Mouse (Mus musculus) MEL (cell line): ENCODE results near the gene Zfp536. TPM values are rescaled to one million over a fixed set of nuclear protein-coding genes. Genes with fewer than 3 reads are reported as not detected.

Source experiments
- DNase-seq: peaks from one replicate; pipeline ENCODE4 v3.0.0; 2011; ENCODE audit warnings: low read depth, low spot score
- H3K27ac ChIP-seq: 2 replicates; pipeline ENCODE4 v1.5.1; 2012; ENCODE audit warnings: low read depth, mild to moderate bottlenecking, control low read depth, low read length, moderate library complexity; ENCODE audit not compliant: control insufficient read depth
- H3K27me3 ChIP-seq, 2 experiments: fragments of 150-350 bp in 1 of 2; sonication (generic) in 1 of 2; 2 replicates each; pipeline ENCODE4 v1.6.1; 2012; ENCODE audit warnings: low read length in 2 of 2, mild to moderate bottlenecking in 2 of 2, improper control_type of control experiment in 1 of 2, moderate library complexity in 1 of 2; ENCODE audit not compliant: insufficient read depth in 2 of 2, control insufficient read depth in 1 of 2
- H3K36me3 ChIP-seq, 2 experiments: 2 replicates each; pipeline ENCODE4 v1.6.1; 2012 to 2014; ENCODE audit warnings: low read length in 2 of 2, improper control_type of control experiment in 1 of 2, inconsistent platforms in 1 of 2, mild to moderate bottlenecking in 1 of 2; ENCODE audit not compliant: insufficient read depth in 2 of 2, control insufficient read depth in 1 of 2
- H3K4me1 ChIP-seq, 2 experiments: fragments of 150-350 bp in 1 of 2; sonication (generic) in 1 of 2; 2 replicates each; pipeline ENCODE4 v1.6.1; 2012; ENCODE audit warnings: low read length in 2 of 2, improper control_type of control experiment in 1 of 2, mild to moderate bottlenecking in 1 of 2; ENCODE audit not compliant: insufficient read depth in 2 of 2, control insufficient read depth in 1 of 2
- H3K4me3 ChIP-seq, 2 experiments: fragments of 150-350 bp in 1 of 2; sonication (generic) in 1 of 2; 2 replicates each; pipeline ENCODE4 v1.5.1; 2012; ENCODE audit warnings: low read depth in 2 of 2, low read length in 2 of 2, mild to moderate bottlenecking in 2 of 2, moderate library complexity in 2 of 2, control low read depth in 1 of 2, improper control_type of control experiment in 1 of 2; ENCODE audit not compliant: control insufficient read depth in 1 of 2, insufficient read depth in 1 of 2
- H3K79me2 ChIP-seq: 2 replicates; pipeline ENCODE4 v1.6.1; 2012; ENCODE audit warnings: mild to moderate bottlenecking, low read length, moderate library complexity; ENCODE audit not compliant: control insufficient read depth, poor library complexity, insufficient read depth
- H3K9ac ChIP-seq: 2 replicates; pipeline ENCODE4 v1.6.1; 2012; ENCODE audit warnings: low read depth, mild to moderate bottlenecking, control low read depth, low read length, moderate library complexity; ENCODE audit not compliant: control insufficient read depth, poor library complexity, severe bottlenecking
- H3K9me3 ChIP-seq: fragments of 150-350 bp; sonication (generic); replicated peaks from 2 replicates; pipeline ENCODE4 v1.6.1; 2012; ENCODE audit warnings: mild to moderate bottlenecking, low read length, improper control_type of control experiment, moderate library complexity; ENCODE audit not compliant: insufficient read depth
- BHLHE40 ChIP-seq: IDR thresholded peaks from 2 replicates; pipeline ENCODE4 v1.6.1; 2012; ENCODE audit warnings: low read depth, mild to moderate bottlenecking, inconsistent platforms, low read length, improper control_type of control experiment, borderline replicate concordance
- CHD1 ChIP-seq: IDR thresholded peaks from 2 replicates; pipeline ENCODE4 v1.6.1; 2012; ENCODE audit warnings: low read depth, mild to moderate bottlenecking, inconsistent platforms, low read length, improper control_type of control experiment
- ETS1 ChIP-seq: IDR thresholded peaks from 2 replicates; pipeline ENCODE4 v1.6.1; 2012; ENCODE audit warnings: low read depth, mild to moderate bottlenecking, inconsistent platforms, low read length, improper control_type of control experiment, moderate library complexity
- HCFC1 ChIP-seq: IDR thresholded peaks from 2 replicates; pipeline ENCODE4 v1.6.1; 2012; ENCODE audit warnings: low read depth, mild to moderate bottlenecking, inconsistent platforms, low read length, improper control_type of control experiment, moderate library complexity
- MAX ChIP-seq: IDR thresholded peaks from 2 replicates; pipeline ENCODE4 v1.6.1; 2011; ENCODE audit warnings: low read length, improper control_type of control experiment
- MEF2A ChIP-seq: IDR thresholded peaks from 2 replicates; pipeline ENCODE4 v1.6.1; 2014; ENCODE audit warnings: low read depth, mild to moderate bottlenecking, inconsistent platforms, low read length, improper control_type of control experiment; ENCODE audit not compliant: poor library complexity, insufficient replicate concordance, severe bottlenecking; ENCODE audit errors: extremely low read depth
- MYC ChIP-seq: IDR thresholded peaks from 2 replicates; pipeline ENCODE4 v1.6.1; 2011; ENCODE audit warnings: low read depth, mild to moderate bottlenecking, low read length, improper control_type of control experiment, moderate library complexity
- POLR2A ChIP-seq, 2 experiments: IDR thresholded peaks; 2 replicates each; pipeline ENCODE4 v1.6.1; 2011 to 2012; ENCODE audit warnings: low read length in 2 of 2, mild to moderate bottlenecking in 2 of 2, control low read depth in 1 of 2, improper control_type of control experiment in 1 of 2, low read depth in 1 of 2, moderate library complexity in 1 of 2; ENCODE audit not compliant: control insufficient read depth in 1 of 2, insufficient read depth in 1 of 2, poor library complexity in 1 of 2
- RAD21 ChIP-seq: IDR thresholded peaks from 2 replicates; pipeline ENCODE4 v1.6.1; 2011; ENCODE audit warnings: mild to moderate bottlenecking, low read depth, low read length, improper control_type of control experiment
- RCOR1 ChIP-seq: IDR thresholded peaks from 2 replicates; pipeline ENCODE4 v1.6.1; 2012; ENCODE audit warnings: low read depth, mild to moderate bottlenecking, inconsistent platforms, low read length, improper control_type of control experiment
- TAL1 ChIP-seq: IDR thresholded peaks from 2 replicates; pipeline ENCODE4 v1.6.1; 2012; ENCODE audit warnings: mild to moderate bottlenecking, inconsistent platforms, low read length, moderate library complexity, mixed read lengths
- TBP ChIP-seq: IDR thresholded peaks from 2 replicates; pipeline ENCODE4 v1.8.0; 2011; ENCODE audit warnings: low read depth, low read length, improper control_type of control experiment
- TCF12 ChIP-seq: IDR thresholded peaks from 2 replicates; pipeline ENCODE4 v1.6.1; 2014; ENCODE audit warnings: low read depth, mild to moderate bottlenecking, inconsistent platforms, low read length, improper control_type of control experiment, moderate library complexity
- UBTF ChIP-seq: IDR thresholded peaks from 2 replicates; pipeline ENCODE4 v1.6.1; 2012; ENCODE audit warnings: low read depth, mild to moderate bottlenecking, inconsistent platforms, low read length, improper control_type of control experiment, moderate library complexity, borderline replicate concordance; ENCODE audit not compliant: insufficient read depth
- USF1 ChIP-seq: IDR thresholded peaks from 2 replicates; pipeline ENCODE4 v1.6.1; 2014; ENCODE audit warnings: low read depth, mild to moderate bottlenecking, inconsistent platforms, low read length, improper control_type of control experiment, moderate library complexity
- USF2 ChIP-seq, 2 experiments: IDR thresholded peaks; 2 replicates each; pipeline ENCODE4 v1.6.1; 2011 to 2012; ENCODE audit warnings: improper control_type of control experiment in 2 of 2, low read length in 2 of 2, borderline replicate concordance in 1 of 2, inconsistent platforms in 1 of 2, low read depth in 1 of 2, mild to moderate bottlenecking in 1 of 2; ENCODE audit not compliant: insufficient read depth in 1 of 2
- ZC3H11A ChIP-seq: IDR thresholded peaks from 2 replicates; pipeline ENCODE4 v1.6.1; 2012; ENCODE audit warnings: low read depth, mild to moderate bottlenecking, inconsistent platforms, low read length, improper control_type of control experiment
- ZKSCAN1 ChIP-seq: IDR thresholded peaks from 2 replicates; pipeline ENCODE4 v1.6.1; 2012; ENCODE audit warnings: low read depth, mild to moderate bottlenecking, inconsistent platforms, low read length, improper control_type of control experiment, moderate library complexity
- ZNF384 ChIP-seq: IDR thresholded peaks from 2 replicates; pipeline ENCODE4 v1.6.1; 2012; ENCODE audit warnings: low read depth, mild to moderate bottlenecking, inconsistent platforms, low read length, improper control_type of control experiment
- polyA plus RNA-seq, 2 experiments: library from polyadenylated mRNA; stranded (reverse) in 1 of 2; unstranded in 1 of 2; fragments of >175 nt in 1 of 2; fragments of >200 nt in 1 of 2; gene quantifications; 2 replicates each; pipeline versions ENCODE4 v1.2.1 to v1.2.4; 2012; ENCODE audit warnings: low replicate concordance in 2 of 2, low read depth in 1 of 2; ENCODE audit not compliant: insufficient read length in 2 of 2, insufficient read depth in 1 of 2, missing spikeins in 1 of 2
- total RNA-seq: library from RNA; depleted of rRNA; stranded (reverse); fragments of 300-350 nt; gene quantifications from 2 replicates; pipeline ENCODE4 v1.2.3, GENCODE M21; 2012

Gene Zfp536
- total and polyA plus RNA-seq, 3 experiments: not detected

DNA sequence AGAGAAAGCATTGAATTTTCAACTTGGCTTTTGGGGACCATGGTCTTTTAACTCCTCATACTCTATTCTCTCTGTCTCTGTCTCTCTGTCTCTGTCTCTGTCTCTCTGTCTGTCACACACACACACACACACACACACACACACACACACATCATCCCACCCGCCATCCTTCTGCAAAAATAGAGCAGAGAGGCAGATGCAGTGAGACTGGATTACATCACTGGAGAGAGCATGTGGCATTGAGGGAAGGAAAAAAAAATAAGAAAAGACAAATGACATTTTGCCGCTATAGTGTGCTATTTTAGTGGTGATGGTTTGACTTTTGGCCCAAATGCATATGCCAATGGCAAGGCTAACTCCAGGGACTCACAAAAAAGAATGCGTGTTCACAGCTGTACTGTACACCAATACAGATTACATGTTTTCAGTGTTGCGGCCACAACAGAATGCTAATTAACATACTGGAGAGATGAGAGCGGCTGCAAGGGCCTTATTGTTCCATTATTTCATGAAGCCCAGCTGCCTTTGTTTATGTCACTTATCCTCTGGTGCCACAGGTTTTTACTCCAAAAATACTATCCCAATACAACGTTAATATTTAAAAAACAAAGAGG lies 145.4 kb downstream of the Zfp536 start:
- no peak overlapping the region for H3K4me3 ChIP-seq
- no peaks in the 10 kb centered on the region for H3K79me2 ChIP-seq
- no peaks in the 10 kb centered on the region for H3K27me3 ChIP-seq
- no peaks in the 10 kb centered on the region for H3K9me3 ChIP-seq
- no peak overlapping the region for H3K27ac ChIP-seq
- H3K9ac ChIP-seq: no peak overlapping the region
- H3K36me3 ChIP-seq: no peaks in the 10 kb centered on the region
- no peaks in the 10 kb centered on the region for H3K4me1 ChIP-seq
- no peak for DNase-seq
- no peak for TF ChIP-seq UBTF
- TF ChIP-seq ZKSCAN1: no peak
- no peak for TF ChIP-seq BHLHE40
- no peak for TF ChIP-seq TAL1

GRCm38 (mm10) chr7:37625758-37626157 lies 147.7 kb downstream of the Zfp536 start:
- no peaks in the 10 kb centered on the region for H3K79me2 ChIP-seq
- H3K4me3 ChIP-seq: no peak overlapping the region
- no peaks in the 10 kb centered on the region for H3K9me3 ChIP-seq
- no peak overlapping the region for H3K27ac ChIP-seq
- H3K9ac ChIP-seq: no peak overlapping the region
- TF ChIP-seq MYC: no peak
- no peak for TF ChIP-seq USF1
- no peak for TF ChIP-seq UBTF
- no peak for TF ChIP-seq ZNF384
- no peak for TF ChIP-seq ZC3H11A
- TF ChIP-seq ZKSCAN1: no peak
- TF ChIP-seq ETS1: no peak
- TF ChIP-seq USF2 (IDR thresholded peaks at IDR 0.05; ENCODE audit: borderline replicate concordance in 1 of 2, insufficient read depth in 1 of 2, low read depth in 1 of 2, low read length in 2 of 2): no peak
- TF ChIP-seq TBP: no peak
- TF ChIP-seq RAD21: no peak
- no peak for TF ChIP-seq MEF2A
- no peak for TF ChIP-seq CHD1
- no peak for TF ChIP-seq POLR2A (IDR thresholded peaks at IDR 0.05; ENCODE audit: control insufficient read depth in 1 of 2, insufficient read depth in 1 of 2, low read depth in 1 of 2, low read length in 2 of 2, poor library complexity in 1 of 2)
- TF ChIP-seq MAX: no peak
- no peak for TF ChIP-seq RCOR1
- no peak for TF ChIP-seq HCFC1
- TF ChIP-seq TCF12: no peak
- H3K27me3 ChIP-seq: no peaks in the 10 kb centered on the region
- DNase-seq: no peak
- H3K4me1 ChIP-seq: no peaks in the 10 kb centered on the region
- H3K36me3 ChIP-seq: no peaks in the 10 kb centered on the region
